Mouse (Mus musculus) cerebellum, postnatal 4 days (tissue): ENCODE results near the gene Sgcg.

Experiments used
- DNase-seq, 2 experiments: peaks; one replicate each; pipeline ENCODE4 v3.0.0; 2022; ENCODE audit warnings: low spot score in 2 of 2, mixed read lengths in 1 of 2

Sgcg gene

GRCm38 (mm10) chr14:61258352-61258751 is at the start of gene Sgcg:
Gene Sgcg (minus strand): TSS chr14:61258490.
- no peak for DNase-seq

- no peak for DNase-seq
These were observed 45.8 kb upstream of the Sgcg start for GRCm38 (mm10) chr14:61303969-61304609.

- DNase-seq: no peak
These were observed 44.1 kb upstream of the Sgcg start for GRCm38 (mm10) chr14:61302428-61302827.

GRCm38 (mm10) chr14:61301323-61301722 is 43.0 kb upstream of the Sgcg start:
- no peak for DNase-seq

- DNase-seq: no peak
These were observed 41.5 kb upstream of the Sgcg start for GRCm38 (mm10) chr14:61299810-61300209.

- peak in 1 of 2 experiments; percentile 53 for DNase-seq
These were observed 36.4 kb upstream of the Sgcg start for GRCm38 (mm10) chr14:61294738-61295079.

GRCm38 (mm10) chr14:61293884-61294737 is 35.8 kb upstream of the Sgcg start:
- peak in 1 of 2 experiments; percentile 66 for DNase-seq

- DNase-seq: peak in 1 of 2 experiments; percentile 28
These were observed 32.4 kb upstream of the Sgcg start for GRCm38 (mm10) chr14:61290664-61291063.

- DNase-seq: no peak
These were observed 30.5 kb upstream of the Sgcg start for GRCm38 (mm10) chr14:61288606-61289286.

- no peak for DNase-seq
These were observed 20.5 kb upstream of the Sgcg start for GRCm38 (mm10) chr14:61278676-61279300.

- peak in 1 of 2 experiments; percentile 19 for DNase-seq
These were observed 19.0 kb upstream of the Sgcg start for GRCm38 (mm10) chr14:61277285-61277684.

- DNase-seq: no peak
These were observed 16.3 kb upstream of the Sgcg start for GRCm38 (mm10) chr14:61274414-61275198.

- DNase-seq: no peak
These were observed 9.7 kb upstream of the Sgcg start for GRCm38 (mm10) chr14:61267908-61268475.

- DNase-seq: no peak
These were observed 794 bp upstream of the Sgcg start for GRCm38 (mm10) chr14:61259084-61259483.

- no peak for DNase-seq
These were observed 5.5 kb downstream of the Sgcg start for GRCm38 (mm10) chr14:61252596-61253388.

GRCm38 (mm10) chr14:61246444-61246843 is 11.8 kb downstream of the Sgcg start:
- DNase-seq: no peak

- no peak for DNase-seq
These were observed 15.7 kb downstream of the Sgcg start for GRCm38 (mm10) chr14:61242611-61243010.

- no peak for DNase-seq
These were observed 19.5 kb downstream of the Sgcg start for GRCm38 (mm10) chr14:61238751-61239150.

- DNase-seq: no peak
These were observed 21.1 kb downstream of the Sgcg start for GRCm38 (mm10) chr14:61237101-61237654.
